Mouse (Mus musculus): ENCODE results near the gene Srsf5.
"Not testable (repeated sequence)": the region's sequence is repeated elsewhere in the genome, so short reads cannot be mapped to it uniquely, and the experiment has no call there.

Gene Srsf5

DNA sequence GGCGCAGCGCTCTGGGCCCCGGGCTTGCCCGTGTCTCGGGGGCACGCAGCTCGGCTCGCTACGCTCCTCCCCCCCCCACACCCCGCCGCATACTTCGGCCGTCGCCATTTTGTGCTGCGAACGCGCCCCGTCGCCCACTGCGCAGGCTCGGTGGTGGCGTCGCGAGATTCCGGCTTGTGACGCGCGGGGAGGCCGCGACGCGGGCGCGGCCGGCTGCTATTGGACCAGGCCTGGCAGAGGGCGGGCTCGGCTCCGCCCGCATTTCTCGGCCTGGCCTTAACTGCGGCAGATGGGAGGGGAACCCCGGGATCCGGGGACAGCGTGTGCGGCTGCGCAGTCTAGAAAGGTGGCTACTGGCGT lies 672 bp downstream of the Srsf5 start:
- peak; percentile 82 for DNase-seq (ENCODE audit: extremely low spot score, low read depth, low spot score)

DNA sequence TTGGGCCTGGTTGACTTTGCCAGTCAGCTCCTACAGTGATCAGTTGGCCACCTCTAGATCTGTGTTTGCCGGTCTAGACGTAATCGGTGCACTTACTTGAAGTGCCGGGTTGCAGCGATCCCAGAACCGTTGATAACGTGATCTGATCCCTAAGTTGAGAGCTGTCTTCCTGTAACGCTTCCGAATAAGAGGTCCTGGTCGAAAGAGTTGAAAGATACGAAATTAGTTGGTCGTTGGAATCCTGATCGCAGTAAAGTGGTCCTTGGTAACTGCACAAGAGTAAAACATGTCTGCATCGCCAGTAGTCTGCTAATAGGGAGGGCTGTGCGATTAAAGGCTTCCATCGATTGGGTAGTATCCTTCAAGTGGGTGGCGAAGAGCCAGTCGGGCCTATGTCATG lies 2.9 kb downstream of the Srsf5 start:
- DNase-seq (ENCODE audit: extremely low spot score, low read depth, low spot score) = no peak

DNA sequence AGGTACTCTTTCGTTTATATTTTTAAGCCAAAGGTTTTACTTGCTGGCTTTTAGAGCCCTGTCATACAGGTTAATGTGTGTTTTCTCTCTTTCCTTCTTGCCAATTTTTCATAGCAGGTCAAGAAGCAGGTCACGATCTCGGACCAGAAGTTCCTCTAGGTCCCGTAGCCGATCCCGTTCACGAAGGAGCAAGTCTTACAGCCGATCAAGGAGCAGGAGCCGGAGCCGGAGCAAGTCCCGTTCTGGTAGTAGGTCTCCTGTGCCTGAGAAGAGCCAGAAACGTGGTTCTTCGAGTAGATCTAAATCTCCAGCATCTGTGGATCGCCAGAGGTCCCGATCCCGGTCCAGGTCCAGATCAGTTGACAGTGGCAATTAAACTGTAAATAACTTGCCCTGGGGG lies 4.3 kb downstream of the Srsf5 start:
- DNase-seq (ENCODE audit: extremely low spot score, low read depth, low spot score) = not testable (repeated sequence)

DNA sequence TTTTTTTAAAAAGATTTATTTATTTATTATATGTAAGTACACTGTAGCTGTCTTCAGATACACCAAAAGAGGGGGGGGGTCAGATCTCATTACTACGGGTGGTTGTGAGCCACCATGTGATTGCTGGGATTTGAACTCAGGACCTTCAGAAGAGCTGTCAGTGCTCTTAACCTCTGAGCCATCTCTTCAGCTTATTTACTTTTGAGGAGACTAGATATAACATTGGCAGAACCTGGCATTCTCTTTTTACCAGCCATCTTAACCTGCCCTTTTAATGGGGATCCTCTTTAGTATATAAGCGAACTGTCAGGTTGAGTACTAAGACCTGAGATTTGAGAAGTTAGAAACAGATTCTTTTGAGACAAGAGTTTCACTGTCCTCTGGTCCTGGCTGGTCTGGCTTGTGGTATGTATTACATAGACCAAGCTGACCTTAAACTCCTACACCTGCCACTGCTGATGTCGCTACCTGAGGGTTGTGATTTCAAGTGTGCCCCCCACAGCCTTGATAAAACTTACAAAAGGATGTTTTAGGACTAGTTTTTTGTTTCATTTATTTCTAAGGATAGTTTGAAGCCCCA lies 6.4 kb downstream of the Srsf5 start:
- no peak for DNase-seq (ENCODE audit: extremely low spot score, low read depth, low spot score)

DNA sequence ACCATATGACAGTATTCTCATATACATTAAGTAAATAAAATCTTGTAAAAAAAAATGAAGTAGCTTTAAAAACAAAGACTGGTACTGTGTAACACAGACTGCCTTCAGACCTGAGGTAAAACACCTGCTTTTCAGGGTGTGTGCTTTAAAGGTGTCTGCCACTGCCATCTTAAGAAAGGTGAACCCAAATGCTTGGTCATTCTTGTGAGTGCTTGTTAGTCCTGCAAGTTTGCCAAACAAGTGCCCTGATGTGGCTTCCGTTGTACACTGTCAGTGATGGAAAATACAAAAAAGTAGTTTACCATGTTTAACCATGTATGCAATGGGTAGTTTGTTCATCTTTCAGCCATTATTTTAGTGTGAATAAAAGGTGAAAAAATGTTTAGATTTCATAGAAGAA lies 7.2 kb downstream of the Srsf5 start:
- DNase-seq (ENCODE audit: extremely low spot score, low read depth, low spot score) = no peak

DNA sequence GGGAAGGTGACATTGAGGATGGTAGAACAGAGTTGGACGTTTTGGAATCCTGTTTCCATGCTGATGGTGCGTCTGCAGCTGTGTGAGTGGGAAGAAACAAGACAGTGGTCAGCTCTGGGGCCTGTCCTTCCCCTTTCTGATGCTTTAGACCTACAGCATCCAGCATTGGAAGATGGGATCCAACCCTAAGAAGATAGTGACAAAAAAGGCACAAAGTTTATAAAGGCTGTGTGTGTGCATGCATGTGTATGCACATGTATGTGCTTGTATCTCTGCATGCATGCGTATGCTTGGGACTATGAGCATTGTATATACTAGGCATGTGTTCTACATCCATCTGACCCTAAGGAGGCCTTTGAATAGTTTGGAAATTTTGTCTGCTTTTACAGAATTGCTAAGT lies 10.7 kb downstream of the Srsf5 start:
- no peak for DNase-seq (ENCODE audit: extremely low spot score, low read depth, low spot score)

DNA sequence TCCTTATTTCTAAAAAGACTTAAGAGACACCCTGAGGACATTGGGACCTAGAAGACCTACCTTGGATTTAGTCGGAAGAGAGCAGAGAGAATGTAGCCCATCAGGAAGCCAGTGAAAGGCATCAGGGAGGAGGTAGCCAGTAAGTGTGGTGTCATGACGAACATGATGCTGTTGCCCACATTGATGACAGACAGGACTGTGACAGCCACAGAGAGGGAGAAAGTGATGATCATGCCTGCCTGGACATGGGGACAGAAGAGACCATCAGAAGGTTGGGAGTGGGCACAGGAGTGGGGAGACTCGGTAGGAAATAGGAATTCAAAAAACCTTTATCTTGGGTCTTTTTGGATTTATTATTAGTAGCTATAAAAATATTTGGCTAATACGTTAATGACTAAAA lies 12.7 kb downstream of the Srsf5 start:
- DNase-seq (ENCODE audit: extremely low spot score, low read depth, low spot score) = no peak

DNA sequence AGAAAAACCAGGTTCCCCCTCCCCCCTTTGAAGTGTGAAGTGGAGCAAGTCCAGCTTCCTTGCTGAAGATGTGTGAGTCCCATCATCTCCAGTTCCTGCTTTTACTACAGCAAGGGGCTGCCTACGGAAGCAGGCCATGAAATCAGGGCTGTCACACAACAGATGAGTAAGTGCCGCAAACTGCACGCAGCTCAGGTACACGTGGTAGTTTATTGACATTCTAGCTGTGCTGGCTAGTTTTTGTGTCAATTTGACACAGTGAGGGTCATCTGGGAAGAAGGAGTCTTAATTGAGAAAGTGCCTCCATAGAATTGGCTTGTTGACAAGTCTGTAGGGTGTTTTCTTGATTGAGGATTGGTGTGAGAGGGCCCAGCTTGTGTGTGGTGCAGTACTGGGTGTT lies 17.3 kb downstream of the Srsf5 start:
- DNase-seq (ENCODE audit: extremely low spot score, low read depth, low spot score) = no peak

DNA sequence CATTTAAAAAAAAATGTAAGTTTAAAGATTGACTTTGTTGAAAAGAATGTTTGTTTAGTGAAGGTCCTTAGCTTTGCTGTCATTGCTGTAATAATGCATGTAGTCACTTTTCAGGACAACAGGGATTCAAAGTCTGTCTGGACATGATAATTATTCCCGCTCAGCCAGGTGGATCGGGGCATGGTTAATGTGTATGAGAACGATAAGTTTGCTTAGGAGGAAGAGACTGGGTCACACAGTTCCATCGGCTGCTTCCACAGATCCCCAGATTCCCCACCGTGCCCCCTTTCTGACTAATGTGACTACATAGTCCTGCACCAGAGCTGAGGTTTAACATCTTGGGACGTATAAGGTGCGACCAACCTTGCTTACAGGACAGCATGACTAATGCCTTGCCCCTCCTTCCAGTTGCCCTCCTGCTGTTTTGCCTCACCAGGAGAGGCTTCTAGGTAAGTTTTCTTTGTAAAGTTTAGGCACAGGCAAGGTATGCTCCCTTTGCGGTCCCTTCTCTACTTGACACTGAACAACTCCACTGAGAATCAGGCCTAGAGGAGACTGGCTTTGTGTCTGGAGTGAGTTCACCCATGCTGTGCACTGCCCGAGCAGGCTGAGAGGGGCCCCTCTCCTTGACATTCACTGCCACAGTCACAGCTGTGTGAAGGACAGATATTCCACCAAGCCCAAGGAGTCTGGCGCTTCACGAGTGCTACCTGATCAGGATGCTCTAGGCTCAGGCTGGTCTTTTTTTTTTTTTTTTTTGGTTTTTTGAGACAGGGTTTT lies 20.9 kb downstream of the Srsf5 start:
- DNase-seq (ENCODE audit: extremely low spot score, low read depth, low spot score) = no peak

DNA sequence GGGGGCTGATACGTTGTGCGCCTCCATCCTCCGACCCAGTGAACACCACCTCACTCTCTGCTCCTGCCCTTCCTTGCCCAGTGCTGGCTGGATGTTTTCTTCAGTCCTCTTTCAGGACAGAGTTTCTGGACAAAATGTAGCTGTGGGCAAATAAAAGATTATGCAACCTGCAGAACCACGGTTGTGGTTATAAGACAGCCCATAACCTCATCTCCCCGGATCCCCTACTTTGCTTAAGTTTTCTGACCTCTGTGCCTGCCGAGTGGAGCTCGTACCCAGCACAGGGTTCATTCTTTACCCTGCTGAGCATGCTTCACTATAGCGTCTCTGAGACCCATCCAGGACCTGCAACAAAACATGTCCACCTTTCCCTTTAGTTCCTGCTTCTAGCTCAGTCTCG lies 22.6 kb downstream of the Srsf5 start:
- no peak for DNase-seq (ENCODE audit: extremely low spot score, low read depth, low spot score)

DNA sequence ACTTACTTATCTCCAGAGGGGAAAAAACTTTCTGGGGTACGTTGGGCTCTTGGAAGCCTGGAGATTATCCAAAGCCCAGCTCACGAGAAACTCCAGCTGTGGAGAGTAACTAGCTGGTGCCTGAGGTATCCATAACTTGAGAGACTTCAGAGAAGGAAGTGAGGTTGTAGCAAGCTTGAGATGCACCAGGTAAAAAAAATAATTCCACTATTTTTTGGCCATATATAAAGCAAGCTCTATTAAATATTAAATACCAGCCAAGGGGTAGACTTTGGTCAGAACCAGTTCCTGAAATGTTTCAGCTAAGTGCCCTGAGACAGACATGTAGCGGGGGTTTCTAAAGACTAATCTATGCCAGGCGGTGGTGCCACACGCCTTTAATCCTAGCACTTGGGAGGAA lies 23.3 kb downstream of the Srsf5 start, which contains the start of gene Slc10a1:
TSS of gene Slc10a1 (minus strand) at position 101 of the 400 bp plus-strand sequence.
- DNase-seq (ENCODE audit: extremely low spot score, low read depth, low spot score) = no peak

DNA sequence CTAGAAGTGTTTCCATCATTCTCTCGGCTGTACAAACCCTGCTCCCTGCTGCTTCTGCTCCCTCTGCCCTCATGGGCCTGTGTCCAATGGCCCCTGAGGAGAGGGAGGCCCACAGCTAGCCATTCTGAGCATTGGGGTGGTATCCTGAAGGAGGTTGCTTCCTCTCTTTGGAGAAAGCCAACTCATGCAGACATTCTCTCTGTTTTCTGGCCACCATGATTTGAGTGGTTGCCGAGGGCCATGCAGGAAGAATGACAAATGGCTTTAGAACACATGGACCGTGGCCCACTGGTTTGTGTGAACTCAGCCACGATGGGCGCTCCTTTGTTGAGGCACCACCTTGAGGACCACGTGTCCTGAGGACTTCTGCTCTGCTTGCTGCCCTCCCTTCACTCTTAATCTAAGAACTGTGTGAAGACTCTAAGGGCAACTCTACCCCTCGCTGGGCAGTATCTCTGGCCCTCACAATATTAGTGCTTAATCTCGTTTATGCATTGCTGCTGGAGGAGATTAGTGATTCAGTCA lies 24.9 kb downstream of the Srsf5 start:
- DNase-seq (ENCODE audit: extremely low spot score, low read depth, low spot score) = no peak

DNA sequence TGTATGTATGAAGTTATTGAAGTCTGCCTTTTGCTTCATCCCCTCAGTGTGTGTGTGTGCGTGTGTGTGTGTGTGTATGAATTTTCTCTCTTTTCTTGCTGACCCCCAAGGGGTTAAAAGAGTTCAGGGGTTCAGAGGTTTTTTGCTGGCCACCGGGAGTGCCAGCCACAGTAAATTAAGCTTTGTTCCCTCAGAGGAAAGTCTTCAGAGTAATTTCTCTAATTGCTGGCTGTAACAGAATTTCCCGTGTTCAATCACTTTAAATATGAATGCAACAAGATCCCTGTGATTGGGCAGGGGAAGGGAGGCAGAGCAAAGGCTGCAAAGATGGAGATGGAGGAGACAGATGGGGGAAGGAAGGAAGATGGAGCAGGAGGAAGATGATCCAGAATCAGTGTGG lies 26.5 kb downstream of the Srsf5 start:
- no peak for DNase-seq (ENCODE audit: extremely low spot score, low read depth, low spot score)

DNA sequence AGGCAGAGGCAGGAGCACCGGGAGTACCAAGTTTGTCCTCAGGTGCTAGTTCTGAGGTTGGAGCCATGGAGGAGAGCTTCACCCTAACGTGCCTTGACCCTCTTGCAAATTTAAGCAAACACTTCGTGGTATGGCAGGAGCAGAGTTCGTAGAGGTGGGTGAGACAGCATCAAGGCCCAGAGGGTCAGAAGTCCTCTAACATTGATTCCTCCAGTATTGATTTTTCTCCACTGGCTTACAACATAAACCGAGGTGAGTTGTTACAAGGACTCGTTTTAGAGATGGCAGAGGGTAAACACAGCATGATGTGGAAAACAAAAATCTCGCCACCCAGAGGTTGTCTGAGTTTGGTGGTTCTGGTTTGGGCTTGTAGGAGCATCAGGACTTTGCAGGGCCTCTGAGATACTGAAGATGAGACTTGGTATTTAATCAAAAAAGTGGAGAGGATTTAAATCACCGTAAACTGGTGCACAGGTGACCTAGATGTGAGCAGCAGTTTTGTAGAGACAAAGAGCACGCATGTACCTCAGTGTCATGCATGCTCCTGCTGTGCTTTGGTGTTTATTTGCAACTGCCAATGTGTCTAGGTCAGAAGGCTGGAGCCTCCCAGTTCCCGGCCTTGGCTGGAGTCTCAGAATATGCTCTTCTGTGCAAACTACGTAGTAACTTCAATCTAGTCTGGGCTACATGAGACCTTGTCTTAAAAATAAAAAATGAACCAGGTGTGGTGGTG lies 30.8 kb downstream of the Srsf5 start:
- DNase-seq (ENCODE audit: extremely low spot score, low read depth, low spot score) = no peak

DNA sequence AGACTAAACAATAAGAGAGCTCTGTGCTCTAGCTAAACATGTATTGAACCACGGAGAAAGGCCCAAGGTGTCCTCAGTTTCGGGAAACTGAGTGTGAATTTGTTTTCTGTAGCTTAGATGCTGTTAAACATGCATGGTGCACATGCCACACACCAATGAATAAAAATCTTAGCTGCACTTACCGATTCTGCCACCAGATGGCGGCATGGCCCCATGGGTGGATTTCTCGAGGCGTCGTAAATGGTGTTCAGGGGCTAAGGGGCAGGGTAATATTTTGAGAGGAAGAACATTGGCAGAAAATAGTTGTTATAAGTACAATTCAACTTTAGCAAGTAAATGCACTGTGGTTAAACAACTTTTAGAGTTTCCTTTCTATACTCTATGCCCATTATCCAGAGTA lies 37.0 kb downstream of the Srsf5 start:
- peak; percentile 73 for DNase-seq (ENCODE audit: extremely low spot score, low read depth, low spot score)

DNA sequence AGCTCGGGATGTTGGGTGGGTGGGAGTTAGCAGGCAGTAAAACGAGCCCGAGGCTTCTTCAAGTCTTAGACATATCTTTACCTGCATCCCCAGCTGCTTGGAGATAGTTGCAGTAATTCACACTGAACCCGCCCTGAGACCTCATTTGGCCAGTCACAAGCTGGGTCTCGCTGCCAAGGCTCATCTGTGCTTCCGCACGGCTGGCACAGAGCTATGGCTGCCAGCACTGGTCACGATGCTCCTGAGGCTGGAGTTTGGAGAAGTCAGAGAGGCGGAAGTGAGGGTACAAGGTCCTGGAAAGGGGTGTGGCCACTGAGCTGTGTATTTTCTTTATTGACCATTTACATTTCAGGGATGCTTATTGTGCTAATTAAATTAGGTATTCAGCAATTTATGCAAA lies 38.4 kb downstream of the Srsf5 start:
- no peak for DNase-seq (ENCODE audit: extremely low spot score, low read depth, low spot score)

DNA sequence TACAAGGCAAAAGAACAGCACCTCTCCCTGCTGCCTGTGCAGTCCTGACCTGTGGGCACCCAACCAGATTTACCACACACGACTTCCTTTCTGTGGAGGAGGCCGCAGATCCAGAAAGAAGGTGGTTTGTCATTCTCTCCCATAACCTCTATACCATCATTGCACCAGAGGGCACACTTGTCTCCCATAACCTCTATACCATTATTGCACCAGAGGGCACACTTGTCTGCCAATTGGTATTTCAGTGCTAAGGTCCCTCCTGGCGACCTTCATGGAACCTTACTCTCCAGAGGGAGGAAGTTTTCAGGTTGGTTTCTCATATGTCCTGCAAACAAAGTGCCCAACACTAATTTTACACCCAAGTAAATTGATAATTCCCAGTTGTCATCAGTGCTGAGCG lies 41.3 kb downstream of the Srsf5 start:
- no peak for DNase-seq (ENCODE audit: extremely low spot score, low read depth, low spot score)

DNA sequence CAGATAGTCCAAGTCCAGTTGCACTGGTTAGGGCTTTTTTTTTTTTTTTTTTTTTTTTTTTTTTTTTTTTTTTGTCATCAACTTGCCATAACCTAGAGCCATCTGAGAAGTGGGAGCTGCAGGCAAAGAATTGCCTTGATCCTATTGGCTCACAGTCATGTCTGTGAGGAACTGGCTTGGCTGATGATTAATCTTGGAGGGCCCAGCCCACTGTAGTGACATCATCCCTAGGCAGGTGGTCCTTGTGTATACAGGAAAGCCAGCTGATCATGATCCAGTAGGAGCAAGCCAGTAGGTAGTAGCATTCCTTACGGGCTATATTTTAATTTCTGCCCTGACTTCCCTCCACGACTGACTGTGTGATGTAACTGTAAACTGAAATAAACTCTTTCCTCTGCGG lies 43.0 kb downstream of the Srsf5 start:
- no peak for DNase-seq (ENCODE audit: extremely low spot score, low read depth, low spot score)

DNA sequence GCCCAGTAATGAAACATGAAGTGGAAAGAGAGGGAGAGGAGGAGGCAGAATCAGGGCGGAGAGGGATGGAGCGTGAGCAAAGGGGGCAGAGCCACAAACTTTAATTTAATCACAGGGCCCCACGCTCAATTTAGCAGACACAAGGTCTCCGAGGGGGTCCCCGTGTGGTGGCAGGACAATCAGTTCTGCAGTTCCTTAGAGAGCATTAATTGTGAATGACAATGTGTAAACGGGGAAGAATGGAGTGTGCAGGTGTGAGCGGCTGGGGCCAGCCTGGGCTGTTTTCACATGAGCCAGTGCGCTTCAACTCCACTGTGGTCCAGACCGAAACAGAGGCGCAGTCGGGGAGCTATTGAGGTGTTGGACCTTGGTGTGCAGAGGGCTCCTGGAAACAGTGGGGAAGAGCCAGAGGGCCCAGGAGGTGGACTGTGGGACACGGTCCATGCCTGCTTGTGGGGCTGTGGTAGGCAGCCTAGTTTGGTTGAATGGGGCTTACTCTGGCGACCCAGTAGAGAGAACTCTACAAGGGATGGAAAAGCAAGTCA lies 45.7 kb downstream of the Srsf5 start:
- DNase-seq (ENCODE audit: extremely low spot score, low read depth, low spot score) = no peak

DNA sequence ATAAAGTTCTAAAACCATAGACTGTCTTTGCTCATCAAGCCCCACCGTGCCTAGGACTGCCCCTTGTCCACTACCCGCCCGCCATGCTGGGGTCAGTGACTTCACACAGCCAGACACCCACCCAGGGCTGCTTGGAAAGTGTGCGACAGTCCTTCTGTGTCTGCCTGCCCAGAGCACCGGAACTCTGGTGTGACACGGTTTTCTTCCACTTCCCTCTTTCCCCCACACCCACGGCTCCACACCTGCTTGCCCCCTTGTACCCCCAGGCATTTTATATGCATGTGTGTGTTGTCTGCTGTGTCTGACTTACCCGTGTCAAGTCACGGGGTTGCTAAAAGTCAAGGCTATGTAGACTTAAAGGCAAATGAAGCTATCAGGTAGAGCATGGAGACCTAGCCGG lies 46.5 kb downstream of the Srsf5 start:
- DNase-seq (ENCODE audit: extremely low spot score, low read depth, low spot score) = no peak

DNA sequence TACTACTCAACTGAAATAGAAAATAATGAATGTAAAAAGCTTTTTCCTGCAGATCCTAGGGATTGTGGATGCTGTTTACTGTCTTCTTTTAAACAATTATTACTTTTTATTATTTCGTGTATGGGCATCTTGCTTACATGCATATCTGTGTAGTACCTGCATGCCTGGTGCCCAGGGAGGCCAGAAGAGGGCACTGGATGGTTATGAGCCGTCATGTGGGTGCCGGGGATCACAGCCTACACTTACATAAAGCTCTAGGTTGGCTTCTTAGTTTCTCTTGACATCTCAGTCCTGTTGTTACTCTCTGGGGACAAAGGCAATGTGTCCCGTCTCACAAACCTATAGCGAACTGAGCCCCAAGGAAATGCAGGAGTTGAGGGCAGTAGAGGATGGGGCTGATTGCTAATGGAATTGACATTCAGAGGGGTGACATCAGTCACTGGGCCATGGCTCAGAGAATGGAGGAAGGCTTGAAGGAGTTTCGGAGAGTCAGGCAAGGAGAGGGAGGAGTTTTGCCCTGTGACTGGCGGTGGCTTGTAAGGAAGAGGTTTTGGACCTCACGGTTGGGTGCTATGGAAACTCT lies 47.3 kb downstream of the Srsf5 start:
- DNase-seq (ENCODE audit: extremely low spot score, low read depth, low spot score) = no peak

Data from hindlimb bud, embryonic 11.5 days (tissue).